Mouse (Mus musculus) myocyte (in vitro differentiated cells): ENCODE results near the gene Pde7b.

Source experiments
- CEBPB ChIP-seq: IDR thresholded peaks from 2 replicates; pipeline ENCODE4 v1.6.1; 2011; ENCODE audit warnings: mild to moderate bottlenecking, moderate library complexity; ENCODE audit not compliant: poor library complexity, insufficient read depth, severe bottlenecking
- E2F4 ChIP-seq: IDR thresholded peaks from one replicate; pipeline ENCODE4 v1.6.1; 2011; ENCODE audit warnings: mild to moderate bottlenecking, control low read depth, moderate library complexity; ENCODE audit not compliant: insufficient read depth
- MAX ChIP-seq: IDR thresholded peaks from one replicate; pipeline ENCODE4 v1.6.1; 2011; ENCODE audit warnings: low read depth, mild to moderate bottlenecking, control low read depth
- MYOD1 ChIP-seq, 3 experiments: IDR thresholded peaks; one replicate each; pipeline ENCODE4 v1.6.1; 2011; ENCODE audit warnings: control low read depth in 2 of 3, low read depth in 2 of 3, mild to moderate bottlenecking in 2 of 3, moderate library complexity in 1 of 3; ENCODE audit not compliant: insufficient read length in 2 of 3, control insufficient read depth in 1 of 3
- POLR2A ChIP-seq: IDR thresholded peaks from one replicate; pipeline ENCODE4 v1.6.1; 2011; ENCODE audit warnings: low read depth, mild to moderate bottlenecking, control low read depth, moderate library complexity; ENCODE audit not compliant: insufficient read length
- POLR2AphosphoS2 ChIP-seq: IDR thresholded peaks from one replicate; pipeline ENCODE4 v1.6.1; 2011; ENCODE audit warnings: low read depth, control low read depth; ENCODE audit not compliant: insufficient read length
- REST ChIP-seq: IDR thresholded peaks from one replicate; pipeline ENCODE4 v1.6.1; 2011; ENCODE audit warnings: mild to moderate bottlenecking, control low read depth, moderate library complexity; ENCODE audit not compliant: insufficient read depth, insufficient read length
- SRF ChIP-seq: IDR thresholded peaks from one replicate; pipeline ENCODE4 v1.6.1; 2011; ENCODE audit warnings: low read depth; ENCODE audit not compliant: control insufficient read depth, insufficient read length
- TCF12 ChIP-seq: IDR thresholded peaks from one replicate; pipeline ENCODE4 v1.6.1; 2011; ENCODE audit warnings: mild to moderate bottlenecking, control low read depth; ENCODE audit not compliant: poor library complexity, insufficient read depth, severe bottlenecking
- USF1 ChIP-seq: IDR thresholded peaks from one replicate; pipeline ENCODE4 v1.6.1; 2011; ENCODE audit warnings: low read depth, mild to moderate bottlenecking, control low read depth, moderate library complexity

GRCm38 (mm10) chr10:20531921-20532320 lies 193.0 kb downstream of the Pde7b start:
- no peak for TF ChIP-seq MYOD1 (IDR thresholded peaks at IDR 0.05; ENCODE audit: control insufficient read depth in 1 of 3, insufficient read length in 2 of 3, low read depth in 2 of 3)
- TF ChIP-seq MAX, result no peak
- no peak for TF ChIP-seq USF1
- TF ChIP-seq POLR2A, result no peak
- TF ChIP-seq SRF, result no peak
- TF ChIP-seq E2F4, result no peak
- TF ChIP-seq CEBPB, result no peak
- no peak for TF ChIP-seq POLR2AphosphoS2
- TF ChIP-seq REST, result no peak
- no peak for TF ChIP-seq TCF12
